Mouse (Mus musculus) small intestine, adult 2 months (tissue): ENCODE data around the gene Orm3. TPM values are rescaled to one million over a fixed set of nuclear protein-coding genes. Genes with fewer than 3 reads are reported as not detected.
"Not testable (repeated sequence)": the region's sequence is repeated elsewhere in the genome, so short reads cannot be mapped to it uniquely, and the experiment has no call there.

Source experiments
- H3K27ac ChIP-seq: fragments of 200-500 bp; 2 replicates; pipeline ENCODE4 v1.5.1; 2012; ENCODE audit warnings: low read depth, low read length, control low read depth, inconsistent platforms; ENCODE audit not compliant: insufficient read depth
- H3K27me3 ChIP-seq: fragments of 200-500 bp; 2 replicates; pipeline ENCODE4 v1.6.1; 2012; ENCODE audit warnings: mild to moderate bottlenecking, moderate library complexity, low read length, inconsistent platforms; ENCODE audit not compliant: control insufficient read depth, insufficient read depth
- H3K36me3 ChIP-seq: fragments of 200-500 bp; 2 replicates; pipeline ENCODE4 v1.6.1; 2012; ENCODE audit warnings: mild to moderate bottlenecking, low read length, control low read depth, inconsistent platforms; ENCODE audit not compliant: control insufficient read depth, insufficient read depth
- H3K4me1 ChIP-seq: fragments of 200-500 bp; 2 replicates; pipeline ENCODE4 v1.6.1; 2012; ENCODE audit warnings: low read length, inconsistent platforms, mixed read lengths; ENCODE audit not compliant: control insufficient read depth, insufficient read depth, insufficient read length
- H3K4me3 ChIP-seq: fragments of 200-500 bp; 2 replicates; pipeline ENCODE4 v1.5.1; 2012; ENCODE audit warnings: low read depth, mild to moderate bottlenecking, control low read depth, inconsistent platforms, low read length, moderate library complexity
- CTCF ChIP-seq: fragments of 200-500 bp; IDR thresholded peaks from 2 replicates; pipeline ENCODE4 v1.5.1; 2012; ENCODE audit warnings: low read depth, mild to moderate bottlenecking, control low read depth, inconsistent platforms, low read length, moderate library complexity, mixed read lengths; ENCODE audit not compliant: insufficient replicate concordance, insufficient read length; ENCODE audit errors: extremely low read depth
- POLR2A ChIP-seq: fragments of 200-500 bp; IDR thresholded peaks from 2 replicates; pipeline ENCODE4 v1.6.1; 2012; ENCODE audit warnings: low read depth, mild to moderate bottlenecking, control low read depth, inconsistent platforms, low read length, moderate library complexity
- WGBS: fragments of 180-500 bp; shearing (Covaris S2); methylation state at CpG from one replicate; pipeline ENCODE4 v1.1.7; 2018; 5-methylcytosine and 5-hydroxymethylcytosine counted together
- polyA plus RNA-seq: library from polyadenylated mRNA; depleted of rRNA; stranded (reverse); fragments of >200 nt; gene quantifications from 2 replicates; pipeline ENCODE4 v1.2.3, GENCODE M21; 2012

The Orm3 gene
- polyA plus RNA-seq, 1 experiment = not detected

- no peak for TF ChIP-seq CTCF
- no peak for TF ChIP-seq POLR2A
- Histone ChIP-seq H3K27ac (no peak overlapping the region), H3K36me3 (no peaks in the 10 kb centered on the region), H3K4me3 (no peak overlapping the region), H3K4me1 (no peaks in the 10 kb centered on the region), H3K27me3 (no peaks in the 10 kb centered on the region)
- 68% methylated on average over 9 of the region's 9 CpGs for WGBS
Measured at GRCm38 (mm10) chr4:63316076-63316746, 39.8 kb upstream of the Orm3 start.

GRCm38 (mm10) chr4:63319566-63319965, 36.4 kb upstream of the Orm3 start:
- 28% methylated on average over 3 of the region's 3 CpGs for WGBS
- H3K27me3 ChIP-seq, H3K27ac ChIP-seq, H3K4me3 ChIP-seq, H3K4me1 ChIP-seq, H3K36me3 ChIP-seq: not testable (repeated sequence)
- peak; percentile 49; the same call in 1 of the 2 replicates for TF ChIP-seq CTCF

- Histone ChIP-seq H3K4me3 (no peak overlapping the region), H3K4me1 (no peaks in the 10 kb centered on the region), H3K36me3 (no peaks in the 10 kb centered on the region), H3K27me3 (no peaks in the 10 kb centered on the region), H3K27ac (no peak overlapping the region)
- no peak for TF ChIP-seq CTCF
- TF ChIP-seq POLR2A = no peak
- whole genome bisulfite sequencing = 67% methylated on average over 8 of the region's 8 CpGs
Measured at GRCm38 (mm10) chr4:63323275-63323815, 32.6 kb upstream of the Orm3 start.

- H3K4me1 ChIP-seq = no peaks in the 10 kb centered on the region
- H3K4me3 ChIP-seq = no peak overlapping the region
- H3K27me3 ChIP-seq = no peaks in the 10 kb centered on the region
- no peaks in the 10 kb centered on the region for H3K36me3 ChIP-seq
- 93% methylated on average over 4 of the region's 4 CpGs for WGBS
- no peak for TF ChIP-seq CTCF
- no peak for TF ChIP-seq POLR2A
- H3K27ac ChIP-seq = no peak overlapping the region
Measured at GRCm38 (mm10) chr4:63333403-63333802, 22.6 kb upstream of the Orm3 start.

DNA sequence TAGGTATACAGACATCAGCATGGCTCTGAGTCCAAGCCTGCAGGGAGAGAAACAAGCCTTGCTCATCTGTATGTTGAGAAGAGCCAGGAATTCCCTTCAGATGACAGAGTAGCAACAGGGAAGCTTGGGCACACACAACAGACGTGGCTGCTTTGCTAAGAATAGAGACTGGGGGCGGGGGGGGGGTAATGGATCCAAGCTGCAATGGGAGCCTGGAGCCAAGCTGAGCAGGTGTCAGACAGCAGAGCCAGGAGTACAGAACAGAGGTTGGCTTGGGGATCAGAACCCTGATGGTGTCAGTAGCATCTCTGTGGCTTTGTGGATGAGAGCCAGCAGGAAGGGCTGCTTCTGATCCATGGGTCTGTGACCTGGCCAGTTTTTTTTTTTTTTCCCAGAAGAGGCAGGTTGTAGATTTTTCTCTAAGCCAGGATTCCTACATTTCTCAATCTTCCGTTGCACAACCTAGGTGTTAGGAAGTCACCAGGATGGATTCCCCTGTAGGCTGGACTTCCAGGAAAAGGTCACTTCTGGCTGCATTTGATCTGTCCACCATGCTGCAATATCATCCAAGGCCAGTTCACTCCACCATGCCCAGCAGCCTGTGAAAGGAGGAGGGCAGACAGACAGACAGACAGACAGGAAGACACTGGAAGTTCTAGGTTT, 17.4 kb upstream of the Orm3 start:
- Histone ChIP-seq H3K36me3 (no peaks in the 10 kb centered on the region), H3K4me1 (no peaks in the 10 kb centered on the region), H3K4me3 (no peak overlapping the region), H3K27me3 (no peaks in the 10 kb centered on the region), H3K27ac (no peak overlapping the region)
- 65% methylated on average over 3 of the region's 3 CpGs for WGBS
- TF ChIP-seq POLR2A = no peak
- no peak for TF ChIP-seq CTCF

DNA sequence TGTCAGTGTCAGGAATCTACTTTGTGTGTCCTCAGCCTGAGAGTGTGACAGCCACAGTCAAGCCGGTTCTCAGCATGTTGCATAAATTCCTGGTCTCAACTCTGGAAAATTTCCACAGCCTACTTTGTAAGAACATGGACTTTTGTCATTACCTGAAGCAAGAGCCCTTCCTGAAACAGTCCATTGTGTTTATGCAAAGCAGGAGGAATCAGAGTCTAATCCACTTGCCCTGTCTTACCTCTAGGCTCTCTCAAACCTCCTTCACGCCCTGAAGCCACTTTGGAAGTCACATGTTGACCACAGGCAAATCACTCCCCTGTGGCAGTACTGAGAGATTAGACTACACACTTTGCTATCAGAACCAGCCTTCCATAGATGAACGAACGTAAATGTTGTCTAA, 13.5 kb upstream of the Orm3 start:
- no peaks in the 10 kb centered on the region for H3K4me1 ChIP-seq
- WGBS = 39% methylated on average over 4 of the region's 4 CpGs
- H3K27ac ChIP-seq = no peak overlapping the region
- TF ChIP-seq POLR2A = no peak
- no peak for TF ChIP-seq CTCF
- H3K4me3 ChIP-seq = no peak overlapping the region
- H3K27me3 ChIP-seq = no peaks in the 10 kb centered on the region
- no peaks in the 10 kb centered on the region for H3K36me3 ChIP-seq

DNA sequence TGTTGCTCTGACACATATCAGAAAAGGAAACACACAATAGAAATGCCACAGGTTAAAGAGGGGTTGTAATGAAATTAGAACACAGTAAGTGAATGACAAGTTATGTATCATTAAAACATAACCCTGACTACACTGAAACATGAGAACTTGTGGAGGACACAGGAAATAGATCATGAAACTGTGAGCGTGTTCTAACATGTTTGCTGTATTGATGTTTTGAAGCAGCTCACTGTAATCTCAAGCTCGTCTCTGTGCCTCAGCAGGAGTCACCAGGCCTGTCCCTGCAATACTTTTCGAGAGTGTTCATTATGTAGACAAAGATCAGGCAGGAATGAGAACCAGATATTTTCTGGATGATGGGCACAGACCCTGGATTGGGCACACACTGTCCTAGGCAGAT, 12.4 kb upstream of the Orm3 start:
- H3K36me3 ChIP-seq = no peaks in the 10 kb centered on the region
- no peak overlapping the region for H3K4me3 ChIP-seq
- no peaks in the 10 kb centered on the region for H3K27me3 ChIP-seq
- H3K27ac ChIP-seq = no peak overlapping the region
- no peaks in the 10 kb centered on the region for H3K4me1 ChIP-seq
- 70% methylated on average over 3 of the region's 3 CpGs for WGBS
- TF ChIP-seq POLR2A (no peak), CTCF (no peak)
